Mouse (Mus musculus) gastrocnemius, adult 8-10 months (tissue): ENCODE measurements around the gene B4galnt1. TPM values are rescaled to one million over a fixed set of nuclear protein-coding genes. Genes with fewer than 3 reads are reported as not detected.
"Not testable (repeated sequence)": the region's sequence is repeated elsewhere in the genome, so short reads cannot be mapped to it uniquely, and the experiment has no call there.

Source experiments
- DNase-seq, 2 experiments: peaks; one replicate each; pipeline ENCODE4 v3.0.0; 2022; ENCODE audit warnings: low spot score in 2 of 2
- total RNA-seq, 4 experiments: library from RNA; stranded (reverse); gene quantifications; 2 replicates each; pipeline ENCODE4 v1.2.4; 2022

Gene B4galnt1
- under 1 TPM; 0.29 to 0.70 (median 0.38) TPM for total RNA-seq

- peak in 1 of 2 experiments; percentile 40 for DNase-seq
Measured at GRCm38 (mm10) chr10:127164631-127165353, at the start of gene B4galnt1. B4galnt1 (plus strand) TSS chr10:127165225.

- DNase-seq = no peak
Measured at GRCm38 (mm10) chr10:127118470-127118869, 46.6 kb upstream of the B4galnt1 start.

GRCm38 (mm10) chr10:127119229-127119628 is 45.8 kb upstream of the B4galnt1 start:
- DNase-seq = no peak

GRCm38 (mm10) chr10:127120301-127121065 is 44.5 kb upstream of the B4galnt1 start:
- no peak for DNase-seq

GRCm38 (mm10) chr10:127121066-127121477 is 44.0 kb upstream of the B4galnt1 start, which contains the start of gene Os9:
Os9 (minus strand) TSS chr10:127121131.
- DNase-seq = peak; percentile 95 to 96

- no peak for DNase-seq
Measured at GRCm38 (mm10) chr10:127122018-127122417, 43.0 kb upstream of the B4galnt1 start.

GRCm38 (mm10) chr10:127122784-127123435 is 42.1 kb upstream of the B4galnt1 start:
- no peak for DNase-seq

GRCm38 (mm10) chr10:127123436-127123805 is 41.6 kb upstream of the B4galnt1 start:
- DNase-seq = peak in 1 of 2 experiments; percentile 22

GRCm38 (mm10) chr10:127125210-127126001 is 39.6 kb upstream of the B4galnt1 start:
- no peak for DNase-seq

- no peak for DNase-seq
Measured at GRCm38 (mm10) chr10:127126579-127126978, 38.4 kb upstream of the B4galnt1 start.

- DNase-seq = no peak
Measured at GRCm38 (mm10) chr10:127127711-127128279, 37.2 kb upstream of the B4galnt1 start.

GRCm38 (mm10) chr10:127129431-127129830 is 35.6 kb upstream of the B4galnt1 start:
- DNase-seq = no peak

- DNase-seq = no peak
Measured at GRCm38 (mm10) chr10:127132469-127132868, 32.6 kb upstream of the B4galnt1 start.

- DNase-seq = not testable (repeated sequence)
Measured at GRCm38 (mm10) chr10:127134394-127135035, 30.5 kb upstream of the B4galnt1 start.

GRCm38 (mm10) chr10:127135118-127135836 is 29.7 kb upstream of the B4galnt1 start:
- DNase-seq = no peak

GRCm38 (mm10) chr10:127136510-127136909 is 28.5 kb upstream of the B4galnt1 start:
- no peak for DNase-seq

GRCm38 (mm10) chr10:127137896-127138295 is 27.1 kb upstream of the B4galnt1 start:
- DNase-seq = no peak

- DNase-seq = no peak
Measured at GRCm38 (mm10) chr10:127138328-127139141, 26.5 kb upstream of the B4galnt1 start.

- no peak for DNase-seq
Measured at GRCm38 (mm10) chr10:127140971-127141370, 24.1 kb upstream of the B4galnt1 start.
